5 mouse cellular contexts compared by ENCODE assay signal in genomic region chr13:96663120-96663519, GRCm38 (mm10). TPM values are rescaled to one million over a fixed set of nuclear protein-coding genes. Genes with fewer than 3 reads are reported as not detected.
DNase-seq lines count a peak whose midpoint lies in the region; ATAC-seq and TF ChIP-seq lines count a peak whose summit lies in the region.
"Not testable (repeated sequence)": the region's sequence is repeated elsewhere in the genome, so short reads cannot be mapped to it uniquely, and the experiment has no call there.

No protein-coding gene starts in this region.

- not testable (repeated sequence) for H3K27ac ChIP-seq in intestine, embryonic 16.5 days (ENCODE audit: low read length); liver, adult 2 months (replicated peaks; ENCODE audit: insufficient read depth, low read depth, low read length); liver, postnatal 0 days (ENCODE audit: low read depth)
- peak overlapping the region; percentile 41; the same call in 1 of the 2 replicates for H3K27ac ChIP-seq in intestine, postnatal 0 days (ENCODE audit: low read depth, low read length)
- peak overlapping the region; percentile 60; the same call in 1 of the 2 replicates for H3K27ac ChIP-seq in small intestine, adult 2 months (ENCODE audit: insufficient read depth, low read depth, low read length)

- TF ChIP-seq EP300 in liver, postnatal 0 days (IDR thresholded peaks at IDR 0.05; ENCODE audit: low read depth) = not testable (repeated sequence)

- H3K4me2 ChIP-seq in intestine, embryonic 16.5 days (ENCODE audit: low read depth, low read length); intestine, postnatal 0 days (replicated peaks; ENCODE audit: low read depth); liver, postnatal 0 days (ENCODE audit: low read depth, low read length): not testable (repeated sequence)

- not testable (repeated sequence) for TF ChIP-seq CTCF in intestine, postnatal 0 days (IDR thresholded peaks at IDR 0.05; ENCODE audit: low read depth); liver, adult 2 months (IDR thresholded peaks at IDR 0.05; ENCODE audit: low read depth, low read length); liver, postnatal 0 days (IDR thresholded peaks at IDR 0.05; ENCODE audit: low read depth); small intestine, adult 2 months (IDR thresholded peaks at IDR 0.05; ENCODE audit: extremely low read depth, insufficient read length, insufficient replicate concordance, low read depth, low read length)

- 83% methylated on average over 4 of the region's 4 CpGs for WGBS in intestine, embryonic 16.5 days
- WGBS in intestine, postnatal 0 days = 58% methylated on average over 4 of the region's 4 CpGs
- WGBS in liver, adult 2 months = 45% methylated on average over 4 of the region's 4 CpGs
- 85% methylated on average over 4 of the region's 4 CpGs for WGBS in liver, postnatal 0 days (ENCODE audit: insufficient replicate concordance)
- WGBS in small intestine, adult 2 months = 61% methylated on average over 4 of the region's 4 CpGs

- not testable (repeated sequence) for H3K9me3 ChIP-seq in intestine, embryonic 16.5 days (ENCODE audit: control insufficient read depth, low read length); intestine, postnatal 0 days (ENCODE audit: control insufficient read depth); liver, postnatal 0 days (ENCODE audit: low read length)

- not testable (repeated sequence) for H3K4me1 ChIP-seq in intestine, embryonic 16.5 days (ENCODE audit: control insufficient read depth, insufficient read depth, low read length); intestine, postnatal 0 days (replicated peaks; ENCODE audit: control insufficient read depth, insufficient read depth, low read length)
- H3K4me1 ChIP-seq in liver, adult 2 months (ENCODE audit: control insufficient read depth, insufficient read depth, low read length) = peaks cover 51% of the 10 kb centered on the region
- H3K4me1 ChIP-seq in liver, postnatal 0 days (ENCODE audit: insufficient read depth) = peaks cover 14% of the 10 kb centered on the region
- peaks cover 11% of the 10 kb centered on the region for H3K4me1 ChIP-seq in small intestine, adult 2 months (ENCODE audit: control insufficient read depth, insufficient read depth, insufficient read length, low read length)

- not testable (repeated sequence) for TF ChIP-seq POLR2A in liver, adult 2 months (IDR thresholded peaks at IDR 0.05; ENCODE audit: extremely low read depth, insufficient read depth, low read length); small intestine, adult 2 months (IDR thresholded peaks at IDR 0.05; ENCODE audit: low read depth, low read length)

- DNase-seq in liver, adult 2 months (ENCODE audit: extremely low read depth, low read depth, low spot score) = peak; percentile 63
- DNase-seq in liver, postnatal 0 days = not testable (repeated sequence)

- peaks cover 37% of the 10 kb centered on the region for H3K36me3 ChIP-seq in intestine, embryonic 16.5 days (ENCODE audit: control insufficient read depth, insufficient read depth, low read length)
- H3K36me3 ChIP-seq in intestine, postnatal 0 days (ENCODE audit: control insufficient read depth, insufficient read depth) = peaks cover 74% of the 10 kb centered on the region
- H3K36me3 ChIP-seq in liver, adult 2 months (ENCODE audit: control insufficient read depth, insufficient read depth, low read length) = peaks cover 79% of the 10 kb centered on the region
- H3K36me3 ChIP-seq in liver, postnatal 0 days (replicated peaks; ENCODE audit: insufficient read depth, low read length) = peaks cover 78% of the 10 kb centered on the region
- H3K36me3 ChIP-seq in small intestine, adult 2 months (ENCODE audit: control insufficient read depth, insufficient read depth, low read length) = peaks cover 66% of the 10 kb centered on the region

- not testable (repeated sequence) for H3K9ac ChIP-seq in intestine, embryonic 16.5 days (ENCODE audit: low read depth, low read length); intestine, postnatal 0 days (ENCODE audit: low read depth, low read length); liver, adult 2 months (ENCODE audit: low read depth, low read length); liver, postnatal 0 days (replicated peaks)

- peak; percentile 54 for ATAC-seq in intestine, embryonic 16.5 days
- ATAC-seq in intestine, postnatal 0 days = not testable (repeated sequence)
- ATAC-seq in liver, postnatal 0 days = peak; percentile 30; the same call in 1 of the 2 replicates

- H3K27me3 ChIP-seq in intestine, embryonic 16.5 days (replicated peaks; ENCODE audit: control insufficient read depth, insufficient read depth, low read length); intestine, postnatal 0 days (replicated peaks; ENCODE audit: control insufficient read depth, insufficient read depth, low read length); liver, adult 2 months (ENCODE audit: control insufficient read depth, insufficient read depth, low read length); liver, postnatal 0 days (ENCODE audit: insufficient read depth, low read length); small intestine, adult 2 months (ENCODE audit: control insufficient read depth, insufficient read depth, low read length): not testable (repeated sequence)

- peaks cover 11% of the 10 kb centered on the region; the same call in 1 of the 2 replicates for H3K79me2 ChIP-seq in liver, adult 2 months (ENCODE audit: control insufficient read depth, insufficient read depth, low read length)

- H3K4me3 ChIP-seq in intestine, embryonic 16.5 days (ENCODE audit: low read length); intestine, postnatal 0 days (ENCODE audit: low read depth, low read length); liver, adult 2 months (ENCODE audit: insufficient read depth, low read depth, low read length); liver, postnatal 0 days (ENCODE audit: low read depth, low read length); small intestine, adult 2 months (ENCODE audit: low read depth, low read length): not testable (repeated sequence)

RNA-seq across cellular contexts. Expression of gene Hmgcr, which starts 7.6 kb away (rescaled TPM):
- 86.6 and 87.7 TPM in 2 replicates for polyA plus RNA-seq in intestine, embryonic 16.5 days (2015; fragmentation: Nextera tagmentation; extraction: Ambion mirVana)
- 23.2 and 24.4 TPM in 2 replicates for polyA plus RNA-seq in intestine, postnatal 0 days (2015; fragmentation: Nextera tagmentation; extraction: Ambion mirVana)
- total RNA-seq in liver, adult 2 months (2014; rRNA removed) = 126 and 178 TPM in 2 replicates
- 21.4 and 23.5 TPM in 2 replicates for polyA plus RNA-seq in liver, adult 2 months (2012; rRNA removed)
- polyA plus RNA-seq in liver, postnatal 0 days (2015; fragmentation: Nextera tagmentation; extraction: Ambion mirVana) = 25.3 and 26.5 TPM in 2 replicates
- polyA plus RNA-seq in small intestine, adult 2 months (2012; rRNA removed) = 12.0 and 21.6 TPM in 2 replicates
